Mouse (Mus musculus) midbrain, embryonic 15.5 days (tissue): ENCODE results near the gene Sept10. TPM values are rescaled to one million over a fixed set of nuclear protein-coding genes. Genes with fewer than 3 reads are reported as not detected.
"Not testable (repeated sequence)": the region's sequence is repeated elsewhere in the genome, so short reads cannot be mapped to it uniquely, and the experiment has no call there.

Source experiments
- ATAC-seq: fragments of 200-750 bp; cut with Nextera tagmentation; replicated peaks from 2 replicates; pipeline ENCODE4 v1.8.0; 2017; ENCODE audit warnings: moderate TSS enrichment
- H3K27ac ChIP-seq: fragments of 300-500 bp; sonication (generic); 2 replicates; pipeline ENCODE4 v1.5.1; 2015; ENCODE audit warnings: mild to moderate bottlenecking, inconsistent platforms
- H3K27me3 ChIP-seq: fragments of 300-500 bp; sonication (generic); replicated peaks from 2 replicates; pipeline ENCODE4 v1.6.1; 2015; ENCODE audit warnings: inconsistent platforms
- H3K36me3 ChIP-seq: fragments of 300-500 bp; sonication (generic); replicated peaks from 2 replicates; pipeline ENCODE4 v1.6.1; 2015; ENCODE audit warnings: inconsistent platforms
- H3K4me1 ChIP-seq: fragments of 300-500 bp; sonication (generic); 2 replicates; pipeline ENCODE4 v1.6.1; 2015; ENCODE audit warnings: inconsistent platforms
- H3K4me2 ChIP-seq: fragments of 300-500 bp; sonication (generic); 2 replicates; pipeline ENCODE4 v1.6.1; 2015; ENCODE audit warnings: inconsistent platforms, mild to moderate bottlenecking, moderate library complexity
- H3K4me3 ChIP-seq: fragments of 300-500 bp; sonication (generic); 2 replicates; pipeline ENCODE4 v1.5.1; 2015; ENCODE audit warnings: mild to moderate bottlenecking, inconsistent platforms
- H3K9ac ChIP-seq: fragments of 300-500 bp; sonication (generic); 2 replicates; pipeline ENCODE4 v1.6.1; 2015; ENCODE audit warnings: mild to moderate bottlenecking, inconsistent platforms
- H3K9me3 ChIP-seq: fragments of 300-500 bp; sonication (generic); 2 replicates; pipeline ENCODE4 v1.6.1; 2016; ENCODE audit warnings: inconsistent platforms
- WGBS: fragments of 180-500 bp; shearing (Covaris S2); methylation state at CpG from one replicate; pipeline ENCODE4 v1.1.7; 2015; ENCODE audit warnings: mixed read lengths; 5-methylcytosine and 5-hydroxymethylcytosine counted together
- polyA plus RNA-seq: library from polyadenylated mRNA; unstranded; fragments of >200 nt; fragmentation: Nextera tagmentation; extraction: Ambion mirVana; gene quantifications from 2 replicates; pipeline ENCODE4 v1.2.1, GENCODE M21; 2015

Sept10 gene
- polyA plus RNA-seq, 1 experiment from 2014 or later: 13.4 TPM

DNA sequence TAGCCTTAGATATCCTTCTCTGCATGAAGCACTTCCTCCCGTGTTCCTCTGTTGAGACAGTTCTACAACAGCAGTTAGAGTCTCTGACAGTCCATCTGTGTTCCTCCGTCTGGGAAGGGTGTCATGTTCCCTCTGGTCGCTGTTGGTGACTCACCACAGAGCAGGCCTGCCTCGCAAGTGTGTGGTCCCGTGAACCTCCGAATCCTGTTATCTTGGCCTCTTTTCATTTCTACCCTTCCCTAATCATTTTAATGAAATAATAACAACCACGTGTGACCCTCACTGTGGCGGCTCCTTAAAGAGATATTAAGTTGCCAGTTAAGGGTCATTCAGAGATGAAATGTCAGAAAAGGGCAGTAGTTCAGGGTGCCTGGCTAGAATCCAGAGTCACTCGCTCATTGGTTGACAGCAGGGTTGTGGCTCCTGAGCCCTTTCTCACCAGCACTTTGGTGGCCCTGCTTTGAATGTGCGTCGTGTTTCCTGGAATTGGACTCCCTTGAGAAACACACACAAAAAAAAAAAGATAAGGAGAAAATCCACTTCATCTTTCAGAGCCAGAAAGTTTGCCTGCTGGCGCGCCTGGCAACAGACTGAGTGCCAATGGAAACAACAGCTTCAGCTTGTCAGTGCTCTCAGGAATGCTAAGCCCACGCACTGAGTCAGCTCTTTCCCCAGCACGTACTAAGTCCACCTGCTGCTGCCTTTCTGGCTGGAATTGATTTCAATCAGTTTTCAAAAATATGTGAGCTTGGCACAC lies 106.9 kb downstream of the Sept10 start:
- no peaks in the 10 kb centered on the region for H3K9me3 ChIP-seq
- 57% methylated on average over 15 of the region's 15 CpGs for WGBS
- H3K4me2 ChIP-seq: no peak overlapping the region
- no peaks in the 10 kb centered on the region for H3K36me3 ChIP-seq
- no peak for ATAC-seq
- H3K4me1 ChIP-seq: no peaks in the 10 kb centered on the region
- H3K9ac ChIP-seq: no peak overlapping the region
- H3K27ac ChIP-seq: no peak overlapping the region
- H3K4me3 ChIP-seq: no peak overlapping the region
- H3K27me3 ChIP-seq: no peaks in the 10 kb centered on the region

DNA sequence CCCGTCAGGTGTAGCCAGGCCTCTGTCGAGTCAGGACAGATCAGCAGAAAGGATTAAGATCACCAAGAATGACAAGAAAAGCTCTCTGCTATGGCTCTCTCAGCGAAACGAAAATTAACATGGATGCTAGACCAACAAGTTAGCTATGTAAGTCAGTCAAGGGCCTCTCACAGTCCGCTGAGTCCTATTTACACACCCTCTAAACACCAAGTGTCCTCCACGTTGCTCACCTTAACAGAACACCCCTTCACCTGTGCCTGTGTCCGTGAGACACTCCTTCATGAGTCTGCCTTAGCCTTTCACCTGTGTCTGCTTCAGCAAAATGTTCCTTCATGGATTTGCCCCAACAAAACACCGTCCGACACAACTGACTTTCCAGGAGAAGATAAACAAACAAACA lies 108.3 kb downstream of the Sept10 start:
- Histone ChIP-seq H3K4me3 (no peak overlapping the region), H3K27me3 (no peaks in the 10 kb centered on the region), H3K9ac (no peak overlapping the region), H3K4me2 (no peak overlapping the region), H3K27ac (no peak overlapping the region), H3K9me3 (no peaks in the 10 kb centered on the region), H3K4me1 (no peaks in the 10 kb centered on the region), H3K36me3 (no peaks in the 10 kb centered on the region)
- 90% methylated on average over 9 of the region's 9 CpGs for WGBS
- no peak for ATAC-seq

DNA sequence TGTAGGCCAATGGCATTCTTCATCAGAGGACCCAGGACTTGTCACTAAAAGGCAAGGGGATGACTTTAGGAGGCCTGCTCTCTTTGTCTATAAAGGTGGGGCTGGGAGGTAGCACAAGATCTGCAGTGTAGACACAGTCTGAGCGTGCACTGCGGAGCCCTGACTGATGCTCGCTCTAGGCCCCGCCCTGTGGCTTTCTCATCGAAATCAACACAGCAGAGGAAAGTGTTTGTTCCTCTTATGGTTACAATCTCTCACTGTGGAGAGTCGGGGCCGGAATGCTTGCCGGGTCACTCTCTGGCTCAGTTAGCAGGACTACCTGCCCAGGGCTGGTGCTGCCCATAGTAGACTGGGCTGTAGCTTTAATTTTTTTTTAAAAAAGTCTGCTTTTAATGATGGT lies 108.9 kb downstream of the Sept10 start:
- Histone ChIP-seq H3K9me3 (no peaks in the 10 kb centered on the region), H3K27me3 (no peaks in the 10 kb centered on the region), H3K36me3 (no peaks in the 10 kb centered on the region), H3K27ac (no peak overlapping the region), H3K9ac (no peak overlapping the region), H3K4me3 (no peak overlapping the region), H3K4me1 (no peaks in the 10 kb centered on the region), H3K4me2 (no peak overlapping the region)
- WGBS: 91% methylated on average over 8 of the region's 8 CpGs
- ATAC-seq: no peak

DNA sequence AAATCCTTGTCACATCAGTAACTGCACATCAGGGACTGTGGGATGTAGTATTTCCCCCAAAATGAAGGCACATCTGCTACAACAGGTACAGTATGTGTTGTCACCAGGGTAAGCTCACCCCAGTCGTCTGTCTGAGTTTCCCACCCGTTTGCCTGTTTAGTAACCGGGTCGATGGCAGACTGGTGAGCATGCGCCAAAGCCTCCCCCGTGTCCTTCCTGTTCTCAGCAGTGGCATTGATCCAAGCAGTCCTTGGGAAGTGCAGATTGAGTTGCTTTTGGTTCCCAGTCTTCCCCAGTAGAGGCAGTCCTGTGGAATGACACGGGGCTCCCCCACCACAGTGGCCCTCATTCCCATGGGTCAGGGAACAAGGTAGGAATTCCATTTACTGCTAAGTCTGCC lies 111.3 kb downstream of the Sept10 start:
- Histone ChIP-seq H3K9ac (no peak overlapping the region), H3K9me3 (no peaks in the 10 kb centered on the region), H3K4me3 (no peak overlapping the region), H3K4me1 (no peaks in the 10 kb centered on the region), H3K27ac (no peak overlapping the region), H3K27me3 (no peaks in the 10 kb centered on the region), H3K36me3 (no peaks in the 10 kb centered on the region), H3K4me2 (no peak overlapping the region)
- WGBS: 95% methylated on average over 7 of the region's 7 CpGs
- ATAC-seq: no peak

DNA sequence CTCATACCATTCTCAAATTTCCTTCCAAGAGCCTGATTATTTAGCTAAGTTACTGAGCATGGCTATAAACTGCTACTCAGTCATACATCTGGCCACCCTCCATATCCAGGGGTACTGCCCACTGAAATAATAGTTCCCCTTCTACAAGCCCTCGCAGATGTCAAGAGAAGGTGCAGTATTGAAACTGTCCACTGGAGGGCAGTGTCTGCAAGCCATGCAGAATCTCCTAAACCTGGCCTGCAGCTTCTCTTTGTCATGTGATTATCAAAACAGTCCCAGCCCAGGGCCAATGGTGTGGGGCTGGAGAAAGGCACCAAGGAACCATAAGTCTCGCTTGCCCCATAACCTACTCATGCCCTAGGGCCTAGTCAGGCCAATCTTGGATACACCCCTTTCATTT lies 112.6 kb downstream of the Sept10 start:
- Histone ChIP-seq H3K27ac (no peak overlapping the region), H3K36me3 (no peaks in the 10 kb centered on the region), H3K9ac (no peak overlapping the region), H3K4me1 (no peaks in the 10 kb centered on the region), H3K27me3 (no peaks in the 10 kb centered on the region), H3K4me3 (no peak overlapping the region), H3K4me2 (no peak overlapping the region), H3K9me3 (no peaks in the 10 kb centered on the region)
- no peak for ATAC-seq
- WGBS: 46% methylated on average over 2 of the region's 2 CpGs

DNA sequence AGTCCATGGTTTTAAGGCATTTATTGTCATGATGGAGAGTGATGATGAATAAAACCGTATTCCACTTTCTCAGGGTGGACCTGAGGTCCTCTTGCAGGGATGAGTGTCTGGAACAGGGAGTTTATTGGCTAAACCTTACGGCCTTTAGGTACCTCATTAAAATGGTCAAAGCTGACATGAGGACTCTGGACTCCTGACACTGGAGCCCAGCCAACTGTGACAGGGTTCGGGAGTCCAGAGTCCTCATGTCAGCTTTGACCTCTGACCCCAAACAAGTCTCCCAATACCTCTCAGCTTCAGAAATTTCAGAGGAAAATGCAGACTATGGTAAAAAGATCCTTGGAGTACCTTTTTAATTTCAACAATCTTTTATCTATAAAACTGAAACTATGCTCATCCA lies 115.0 kb downstream of the Sept10 start:
- no peak for ATAC-seq
- Histone ChIP-seq H3K4me3 (no peak overlapping the region), H3K27me3 (no peaks in the 10 kb centered on the region), H3K4me2 (no peak overlapping the region), H3K9ac (no peak overlapping the region), H3K36me3 (no peaks in the 10 kb centered on the region), H3K27ac (no peak overlapping the region), H3K9me3 (no peaks in the 10 kb centered on the region), H3K4me1 (no peaks in the 10 kb centered on the region)
- 78% methylated on average over 3 of the region's 3 CpGs for WGBS

DNA sequence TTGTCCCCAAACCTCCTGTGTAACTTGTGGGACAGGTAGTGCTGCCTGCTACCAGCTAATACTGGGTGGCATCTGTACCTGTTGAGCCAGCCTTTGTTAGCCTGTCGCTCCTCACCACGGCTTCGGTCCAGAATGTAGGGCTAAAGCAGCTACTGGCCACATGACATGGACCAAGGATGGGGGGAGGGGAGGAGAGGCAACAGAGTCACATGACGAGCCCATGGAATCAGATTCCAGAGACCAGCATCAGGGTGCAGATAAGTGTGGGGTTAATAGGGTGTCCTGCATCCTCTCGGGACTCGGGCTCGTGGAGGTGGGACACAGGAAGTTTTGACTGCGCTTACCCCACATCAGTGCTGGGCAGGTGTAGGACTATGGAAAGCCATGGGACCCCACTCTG lies 115.8 kb downstream of the Sept10 start:
- Histone ChIP-seq H3K4me1 (no peaks in the 10 kb centered on the region), H3K27ac (no peak overlapping the region), H3K9ac (no peak overlapping the region), H3K36me3 (no peaks in the 10 kb centered on the region), H3K9me3 (no peaks in the 10 kb centered on the region), H3K27me3 (no peaks in the 10 kb centered on the region), H3K4me3 (no peak overlapping the region), H3K4me2 (no peak overlapping the region)
- 87% methylated on average over 8 of the region's 8 CpGs for WGBS
- no peak for ATAC-seq

DNA sequence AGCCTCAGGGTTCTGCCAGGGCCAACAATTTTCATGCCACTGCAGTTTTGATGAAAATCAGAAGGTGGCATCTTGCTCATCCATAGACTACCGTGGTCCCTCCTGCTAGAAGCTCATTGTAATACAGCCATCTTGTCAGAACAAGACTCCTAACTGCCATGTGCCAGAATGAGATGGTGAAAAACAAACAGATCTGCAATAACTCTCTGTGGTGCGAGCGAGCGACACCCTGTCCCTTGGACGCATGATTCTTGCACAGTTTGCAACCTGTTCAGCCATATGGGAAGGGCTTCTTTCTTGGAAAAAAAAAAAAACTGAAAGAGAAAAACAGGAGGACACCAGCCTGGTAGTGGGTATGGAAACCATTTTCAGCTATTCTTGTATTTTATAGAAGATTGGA lies 117.0 kb downstream of the Sept10 start:
- Histone ChIP-seq H3K27me3 (no peaks in the 10 kb centered on the region), H3K9me3 (no peaks in the 10 kb centered on the region), H3K4me3 (no peak overlapping the region), H3K4me1 (no peaks in the 10 kb centered on the region), H3K36me3 (no peaks in the 10 kb centered on the region), H3K9ac (no peak overlapping the region), H3K27ac (no peak overlapping the region), H3K4me2 (no peak overlapping the region)
- WGBS: 88% methylated on average over 5 of the region's 5 CpGs
- ATAC-seq: no peak

DNA sequence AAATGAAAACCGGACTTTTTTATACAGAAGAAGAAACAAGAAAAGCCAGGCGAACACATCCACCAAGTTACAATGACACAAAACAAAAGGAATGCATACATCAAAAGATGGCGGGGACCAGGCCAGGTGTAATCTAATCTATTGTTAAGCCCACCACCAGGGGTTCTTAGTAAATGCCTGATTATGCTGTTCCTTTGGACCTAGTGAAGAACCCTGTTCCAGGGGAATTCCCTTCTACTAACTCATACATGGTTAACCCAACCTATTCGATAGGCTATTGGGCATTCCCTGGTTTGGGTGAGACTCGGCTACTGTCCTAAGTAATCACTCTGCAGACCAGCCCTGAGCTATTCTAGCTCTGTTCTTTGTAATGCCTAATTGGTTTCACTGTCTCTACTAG lies 118.6 kb downstream of the Sept10 start:
- H3K27ac ChIP-seq, H3K9ac ChIP-seq, H3K4me3 ChIP-seq, H3K4me1 ChIP-seq, H3K9me3 ChIP-seq, ATAC-seq, H3K4me2 ChIP-seq, H3K27me3 ChIP-seq, H3K36me3 ChIP-seq: not testable (repeated sequence)
- WGBS: 90% methylated on average over 5 of the region's 5 CpGs

DNA sequence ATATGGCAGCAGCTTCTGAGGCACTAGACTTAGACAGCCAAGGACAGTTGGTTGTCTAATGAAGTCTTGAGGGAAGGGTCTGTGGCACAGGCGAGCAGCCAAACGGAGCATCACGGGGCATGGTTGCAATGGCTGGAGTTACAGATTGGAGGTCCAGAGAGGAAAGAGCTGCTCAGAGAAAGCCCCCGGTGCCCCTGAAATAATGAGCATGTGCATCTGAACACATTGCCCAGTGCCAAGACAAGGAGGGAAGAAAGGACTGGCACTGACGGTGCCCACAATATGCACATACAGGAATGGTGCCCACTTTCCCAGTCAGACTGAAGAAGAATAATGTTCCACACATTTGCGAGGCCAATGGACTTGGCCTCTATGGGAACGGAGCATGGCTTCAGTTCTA lies 129.7 kb downstream of the Sept10 start:
- peaks cover 43% of the 10 kb centered on the region for H3K4me1 ChIP-seq
- H3K4me2 ChIP-seq: no peak overlapping the region
- no peak for ATAC-seq
- no peaks in the 10 kb centered on the region for H3K9me3 ChIP-seq
- H3K4me3 ChIP-seq: no peak overlapping the region
- no peak overlapping the region for H3K9ac ChIP-seq
- H3K27me3 ChIP-seq: no peaks in the 10 kb centered on the region
- 75% methylated on average over 7 of the region's 7 CpGs for WGBS
- H3K36me3 ChIP-seq: no peaks in the 10 kb centered on the region
- no peak overlapping the region for H3K27ac ChIP-seq

Other genes starting within 250 kb of the Sept10 start
- gene Sowahc, start 106 bp upstream of the Sept10 start, polyA plus RNA-seq: 17.5 and 19.0 TPM in 2 replicates
- gene P4ha1, start 101.4 kb upstream of the Sept10 start, polyA plus RNA-seq: 26.0 and 29.1 TPM in 2 replicates
- 2.1 and 9.3 TPM in 2 replicates for gene Gm10273, start 173.8 kb upstream of the Sept10 start, polyA plus RNA-seq
- not detected in 2 replicates for gene Pla2g12b, start 181.8 kb upstream of the Sept10 start, polyA plus RNA-seq
- gene Oit3, start 219.9 kb upstream of the Sept10 start, polyA plus RNA-seq: 0.06 and 0.08 TPM in 2 replicates